Mouse (Mus musculus) thymus, postnatal 10 days (tissue): ENCODE data around the gene Kcna3.
A peak's percentile ranks its signal among the peaks of the same experiment; 100 is the strongest.

Experiments used
- DNase-seq, 2 experiments: peaks; one replicate each; pipeline ENCODE4 v3.0.0; 2021; ENCODE audit warnings: low spot score in 2 of 2

The Kcna3 gene

GRCm38 (mm10) chr3:107035521-107036457 lies at the start of gene Kcna3:
Kcna3 (plus strand) TSS chr3:107036169.
- DNase-seq = peak; percentile 80 to 90

- no peak for DNase-seq
Measured at GRCm38 (mm10) chr3:106991334-106991733, 44.6 kb upstream of the Kcna3 start.

- no peak for DNase-seq
Measured at GRCm38 (mm10) chr3:106995347-106995746, 40.6 kb upstream of the Kcna3 start.

- no peak for DNase-seq
Measured at GRCm38 (mm10) chr3:106996186-106996585, 39.8 kb upstream of the Kcna3 start.

GRCm38 (mm10) chr3:106998370-106998769 lies 37.6 kb upstream of the Kcna3 start:
- DNase-seq = no peak

GRCm38 (mm10) chr3:107000165-107000564 lies 35.8 kb upstream of the Kcna3 start:
- DNase-seq = no peak

- DNase-seq = no peak
Measured at GRCm38 (mm10) chr3:107002249-107003123, 33.5 kb upstream of the Kcna3 start.

- no peak for DNase-seq
Measured at GRCm38 (mm10) chr3:107009329-107010076, 26.5 kb upstream of the Kcna3 start.

GRCm38 (mm10) chr3:107018286-107018685 lies 17.7 kb upstream of the Kcna3 start:
- no peak for DNase-seq

GRCm38 (mm10) chr3:107031547-107031946 lies 4.4 kb upstream of the Kcna3 start:
- DNase-seq = no peak

- no peak for DNase-seq
Measured at GRCm38 (mm10) chr3:107034776-107035175, 1.2 kb upstream of the Kcna3 start.

- peak; percentile 40 to 49 for DNase-seq
Measured at GRCm38 (mm10) chr3:107036458-107037039, 580 bp downstream of the Kcna3 start.

GRCm38 (mm10) chr3:107037105-107037504 lies 1.1 kb downstream of the Kcna3 start:
- peak in 1 of 2 experiments; percentile 9 for DNase-seq

GRCm38 (mm10) chr3:107037536-107038155 lies 1.7 kb downstream of the Kcna3 start:
- peak; percentile 16 to 17 for DNase-seq

- DNase-seq = peak; percentile 15 to 41
Measured at GRCm38 (mm10) chr3:107038156-107038536, 2.2 kb downstream of the Kcna3 start.

- DNase-seq = peak; percentile 38 to 46
Measured at GRCm38 (mm10) chr3:107038661-107039223, 2.8 kb downstream of the Kcna3 start.

GRCm38 (mm10) chr3:107039306-107039705 lies 3.3 kb downstream of the Kcna3 start:
- peak in 1 of 2 experiments; percentile 33 for DNase-seq

- DNase-seq = no peak
Measured at GRCm38 (mm10) chr3:107040408-107040807, 4.4 kb downstream of the Kcna3 start.

- no peak for DNase-seq
Measured at GRCm38 (mm10) chr3:107041718-107042117, 5.7 kb downstream of the Kcna3 start.

GRCm38 (mm10) chr3:107061468-107061867 lies 25.5 kb downstream of the Kcna3 start:
- DNase-seq = no peak
